Mouse (Mus musculus) megakaryocyte, adult 5-6 weeks (primary cell): ENCODE data around the gene Aldh9a1. TPM values are rescaled to one million over a fixed set of nuclear protein-coding genes. Genes with fewer than 3 reads are reported as not detected.
"Not testable (repeated sequence)": the region's sequence is repeated elsewhere in the genome, so short reads cannot be mapped to it uniquely, and the experiment has no call there.

Experiments used
- ATAC-seq: 2 replicates; pipeline ENCODE4 v1.8.0; 2016; ENCODE audit warnings: mild to moderate bottlenecking, inconsistent platforms; ENCODE audit not compliant: poor library complexity, severe bottlenecking
- total RNA-seq, 2 experiments: library from RNA; stranded (forward) in 1 of 2; stranded (reverse) in 1 of 2; fragments of 153-499, 151-499 nt in 1 of 2; fragments of 221-1000, 200-1000 nt in 1 of 2; gene quantifications; 2 replicates each; pipeline versions ENCODE4 v1.2.3 to v1.2.4; 2015 to 2017

Gene Aldh9a1
- total RNA-seq (2015), result 37.7 and 42.5 TPM in 2 replicates
- total RNA-seq (2017), result 34.1 and 43.2 TPM in 2 replicates

DNA sequence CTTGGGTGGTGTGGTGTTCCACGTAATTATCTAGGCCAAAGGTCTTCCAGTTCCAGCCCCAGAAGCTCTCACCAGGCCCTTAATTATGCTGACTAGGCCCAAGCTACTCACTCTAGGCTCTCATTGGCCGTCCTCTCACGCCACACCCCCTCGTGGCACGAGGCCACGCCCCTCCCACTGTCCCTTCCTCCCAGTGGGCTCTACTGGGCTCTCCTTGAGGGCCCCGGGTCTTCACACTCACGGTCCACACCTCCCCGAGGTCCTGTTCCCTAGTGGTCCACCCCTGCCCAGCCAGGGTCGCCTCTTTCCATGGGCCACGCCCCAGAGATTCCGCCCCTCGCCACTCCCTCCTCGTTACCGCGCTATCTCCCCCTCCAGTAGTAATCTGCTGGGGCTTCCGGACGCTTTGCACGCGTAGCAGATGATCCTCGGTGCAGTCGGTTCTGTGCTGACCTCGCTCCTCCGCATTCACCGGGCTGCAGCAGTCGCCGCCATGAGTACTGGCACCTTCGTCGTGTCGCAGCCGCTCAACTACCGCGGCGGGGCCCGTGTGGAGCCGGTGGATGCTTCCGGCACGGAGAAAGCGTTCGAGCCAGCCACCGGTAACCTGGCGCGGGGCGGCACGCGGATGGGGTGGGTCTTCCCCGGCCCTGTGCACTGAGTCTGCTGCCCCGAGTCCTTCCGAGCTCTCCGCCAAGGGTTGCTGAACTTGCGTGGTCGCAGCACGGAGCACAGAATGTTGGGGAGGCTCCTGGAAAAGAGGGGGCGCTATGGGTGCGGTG lies at the start of gene Aldh9a1:
Aldh9a1 (plus strand) TSS at position 177 of the 782 bp plus-strand sequence.
- ATAC-seq, result peak; percentile 94

DNA sequence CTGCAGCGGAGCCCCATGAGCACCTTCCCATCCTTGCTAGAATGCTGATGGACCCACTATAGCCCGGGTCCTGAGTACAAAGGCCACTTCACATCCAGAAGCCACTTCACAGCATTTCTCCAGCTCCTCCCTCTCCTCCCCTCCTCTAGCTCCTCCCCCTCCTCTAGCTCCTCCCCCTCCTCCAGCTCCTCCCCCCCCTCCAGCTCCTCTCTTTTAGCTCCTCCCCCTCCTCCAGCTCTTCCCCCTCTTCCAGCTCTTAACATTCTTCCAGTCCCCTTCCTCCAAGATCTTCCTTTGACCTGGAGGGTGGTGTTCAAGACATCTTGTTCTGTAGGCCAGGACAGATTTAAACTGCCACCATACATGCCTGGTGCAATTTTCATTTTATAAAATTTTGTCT lies 49.7 kb upstream of the Aldh9a1 start:
- ATAC-seq, result no peak

DNA sequence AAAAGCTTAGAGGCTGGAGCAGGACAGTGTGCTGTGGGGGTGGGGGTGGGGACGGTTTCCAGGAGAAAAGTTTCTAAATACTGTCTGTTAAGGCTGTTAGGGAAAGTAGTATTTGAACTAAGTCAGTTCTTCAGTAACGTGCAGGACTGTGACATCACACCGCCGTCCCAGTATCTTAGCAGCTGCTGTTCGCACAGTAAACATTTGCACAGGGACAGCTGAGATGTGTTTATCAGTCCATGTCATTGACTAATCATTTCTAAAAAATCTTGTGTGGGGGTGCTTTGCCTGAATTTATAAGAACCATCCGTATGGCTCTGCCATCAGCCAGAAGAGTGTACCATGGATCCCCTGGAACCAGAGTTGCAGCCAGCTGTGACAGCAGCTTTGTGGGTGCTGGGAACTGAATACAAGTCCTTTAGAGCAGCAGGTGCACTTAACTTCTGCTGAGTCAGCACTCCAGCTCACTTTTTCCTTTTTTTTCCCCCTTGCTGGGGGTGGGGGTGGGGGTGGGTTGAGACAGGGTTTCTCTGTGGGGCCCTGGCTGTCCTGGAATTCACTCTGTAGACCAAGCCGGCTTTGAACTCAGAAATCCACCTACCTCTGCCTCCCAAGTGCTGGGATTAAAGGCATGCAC lies 44.2 kb upstream of the Aldh9a1 start:
- no peak for ATAC-seq

DNA sequence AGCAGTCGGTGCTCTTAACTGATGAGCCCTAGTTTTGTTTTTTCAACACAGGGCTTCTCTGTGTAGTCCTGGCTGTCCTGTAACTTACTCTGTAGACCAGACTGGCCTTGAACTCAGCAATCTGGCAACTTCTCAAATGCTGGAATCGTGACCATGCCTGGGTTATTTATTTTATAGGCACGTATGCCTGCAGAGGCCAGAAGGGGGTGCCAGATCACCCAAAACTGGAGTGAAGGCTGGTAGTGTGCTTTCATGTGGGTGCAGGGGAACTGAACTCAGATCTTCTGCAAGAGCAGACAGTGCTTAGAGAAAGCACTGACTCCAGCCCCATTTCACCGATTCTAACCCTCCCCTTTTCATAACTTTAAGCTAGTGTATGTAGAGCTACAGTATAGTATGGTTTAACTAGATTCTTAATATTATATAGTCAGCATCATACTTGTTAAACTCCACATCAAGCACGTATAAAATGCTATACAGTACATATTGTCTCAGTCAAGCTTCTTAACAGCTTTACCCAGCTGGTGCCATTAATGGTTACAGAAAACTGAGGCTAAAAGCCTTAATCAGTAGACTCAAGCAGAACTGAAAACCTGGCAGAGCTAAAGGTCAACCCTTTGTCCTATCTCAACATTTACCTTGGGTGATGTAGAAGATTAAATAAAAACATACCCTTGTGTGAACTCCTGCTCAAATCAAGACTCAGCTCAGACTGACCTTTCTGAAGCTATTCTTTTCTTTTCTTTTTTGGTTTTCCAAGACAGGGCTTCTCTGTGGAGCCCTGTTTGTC lies 43.1 kb upstream of the Aldh9a1 start:
- ATAC-seq, result peak; percentile 73

DNA sequence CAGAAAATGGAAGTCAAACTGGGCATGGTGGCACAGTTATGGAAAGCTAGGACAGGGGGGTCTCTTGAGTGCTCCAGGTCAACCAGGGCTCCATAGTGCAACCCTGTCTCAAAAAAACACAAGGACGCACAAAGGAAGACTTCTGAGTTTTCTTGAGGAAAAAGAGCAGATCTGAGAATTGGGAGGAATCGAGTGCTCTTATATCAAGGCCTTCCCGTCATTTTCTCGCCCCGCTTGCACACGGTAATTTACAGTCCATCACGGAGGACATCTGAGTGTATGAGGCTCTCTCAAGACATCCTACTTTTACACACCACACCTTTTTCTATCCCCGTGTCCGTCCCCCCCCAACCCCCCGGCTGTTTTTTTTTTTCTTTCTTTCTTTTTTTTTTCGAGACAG lies 42.1 kb upstream of the Aldh9a1 start:
- no peak for ATAC-seq

DNA sequence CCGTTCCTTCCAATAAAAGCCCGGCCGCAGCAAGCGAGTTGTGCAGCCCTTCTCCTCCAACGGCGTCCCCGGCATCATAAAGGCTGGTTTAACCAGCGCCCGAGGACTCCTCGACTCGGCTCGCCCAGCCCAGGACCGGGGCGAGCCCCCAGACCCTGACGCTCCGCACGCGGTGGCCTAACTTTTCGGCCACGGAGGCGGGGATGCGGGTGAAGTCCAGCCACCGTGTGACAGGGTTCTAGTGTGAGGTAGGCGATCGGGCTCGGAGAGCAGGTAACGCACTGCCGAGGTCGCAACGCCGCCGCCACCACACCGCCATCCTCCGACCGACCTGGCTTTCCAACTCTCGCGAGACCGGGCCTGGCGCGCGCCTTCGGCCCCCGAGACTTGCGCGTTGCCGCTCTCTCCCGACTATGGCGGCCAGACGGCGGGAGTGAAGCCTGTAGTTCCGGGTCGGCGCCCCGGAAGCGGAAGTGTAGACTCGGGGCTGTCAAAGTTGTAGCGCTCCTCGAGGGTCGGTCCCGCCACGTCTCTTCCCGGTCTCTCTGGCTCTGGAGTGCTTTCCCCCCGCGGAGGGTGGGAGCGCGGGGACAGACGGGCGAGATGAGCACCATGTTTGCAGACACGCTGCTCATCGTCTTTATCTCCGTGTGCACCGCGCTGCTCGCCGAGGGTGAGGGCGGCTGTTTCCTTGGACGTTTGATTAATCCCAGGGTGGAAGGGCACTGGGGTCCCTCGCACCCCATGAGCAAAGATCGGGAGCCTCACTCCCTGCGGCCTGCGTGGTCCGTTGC lies 41.3 kb upstream of the Aldh9a1 start, which contains the start of gene Tmco1:
Tmco1 (plus strand) TSS at position 118 of the 794 bp plus-strand sequence.
- ATAC-seq, result peak; percentile 93

DNA sequence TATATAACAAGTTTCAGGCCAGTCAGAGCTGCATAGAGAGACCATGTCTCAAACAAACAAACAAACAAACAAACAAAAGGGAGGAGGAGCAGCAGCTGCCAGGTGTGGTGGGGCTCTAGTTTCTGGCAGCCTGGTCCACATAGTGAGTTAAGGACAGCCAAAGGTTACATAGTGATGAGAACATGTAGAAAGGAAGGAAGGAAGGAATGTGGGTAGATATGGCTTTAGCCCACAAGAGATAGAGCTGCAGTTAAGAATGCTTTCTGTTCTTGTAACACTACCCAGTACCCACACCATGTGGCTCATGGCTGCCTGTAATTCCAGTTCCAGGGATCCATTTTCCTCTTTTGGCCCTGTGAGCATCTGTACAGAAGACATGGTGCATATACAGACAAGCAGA lies 37.4 kb upstream of the Aldh9a1 start:
- no peak for ATAC-seq

DNA sequence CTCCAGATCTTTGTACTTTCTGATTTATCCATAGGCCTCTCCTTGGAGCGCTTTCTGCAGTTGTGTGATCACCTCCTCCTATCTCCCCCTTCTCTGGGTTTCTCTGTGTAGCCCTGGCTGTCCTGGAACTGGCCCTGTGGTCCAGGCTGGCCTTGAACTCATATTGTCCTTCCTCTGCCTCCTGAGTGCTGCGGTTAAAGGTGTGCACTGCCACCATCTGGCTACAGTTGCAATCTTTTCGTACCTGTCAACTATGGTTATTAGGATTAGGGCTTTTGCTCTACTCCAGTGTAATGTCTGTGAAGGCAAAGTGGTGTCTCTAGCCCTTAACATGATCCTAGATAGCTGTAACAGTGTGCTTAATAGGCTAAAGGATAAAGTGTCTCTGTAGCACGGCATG lies 36.6 kb upstream of the Aldh9a1 start:
- no peak for ATAC-seq

DNA sequence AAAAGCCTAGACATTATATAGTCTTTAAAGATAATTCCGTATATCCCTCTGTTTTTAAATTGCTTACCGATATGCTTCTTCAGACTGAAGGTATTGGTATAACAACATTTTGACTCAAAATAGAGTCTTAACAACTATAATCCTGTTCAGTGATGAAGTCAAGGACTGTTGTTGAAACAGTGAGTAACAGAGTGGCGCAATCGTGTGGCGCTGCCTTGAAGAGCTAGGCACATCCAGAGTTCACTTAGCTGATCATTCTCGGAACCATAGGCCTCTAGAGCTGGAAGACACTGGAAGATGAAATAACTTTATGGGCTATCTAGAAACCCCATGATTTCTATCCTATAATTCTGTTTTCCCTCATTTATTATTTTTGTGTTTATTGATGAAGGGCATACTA lies 28.1 kb upstream of the Aldh9a1 start:
- no peak for ATAC-seq

DNA sequence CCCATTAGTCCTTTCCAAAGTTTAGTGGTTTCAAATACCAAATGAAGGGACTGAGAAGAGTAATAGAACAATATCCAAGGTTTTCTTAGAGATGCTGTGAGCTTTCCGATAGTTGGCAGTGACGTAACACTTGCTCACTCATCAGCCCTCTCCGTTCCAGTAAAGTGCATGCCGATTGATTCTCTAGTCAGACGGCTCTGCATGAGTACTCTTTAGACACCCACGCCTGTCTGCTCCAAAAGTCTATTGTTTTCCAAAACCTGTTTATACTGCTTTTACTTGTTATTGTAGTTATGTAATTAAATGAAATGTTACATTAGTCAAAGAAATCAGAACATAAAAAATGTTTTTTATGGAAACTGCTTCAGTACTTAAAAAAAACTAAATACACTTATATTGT lies 21.0 kb upstream of the Aldh9a1 start:
- no peak for ATAC-seq

DNA sequence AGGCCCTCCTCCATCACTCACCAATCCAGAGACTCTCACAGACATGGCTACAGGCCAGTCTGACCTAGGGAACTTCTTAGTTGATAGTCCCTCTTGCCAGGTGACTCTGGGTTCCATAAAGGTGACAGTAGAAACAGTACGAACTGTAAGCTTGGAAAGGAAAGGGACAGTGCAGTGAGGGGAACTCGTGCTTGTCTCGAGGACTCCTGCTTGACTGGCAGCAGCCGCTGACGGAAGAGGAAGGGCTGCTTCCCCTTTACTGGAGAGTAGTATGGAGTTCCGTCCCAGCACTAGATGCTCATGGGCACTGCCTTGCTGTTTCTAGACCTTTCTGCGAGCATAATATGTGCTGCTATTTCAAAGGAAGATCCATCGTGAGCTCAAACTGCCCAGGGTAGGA lies 18.7 kb upstream of the Aldh9a1 start:
- ATAC-seq, result peak; percentile 99

DNA sequence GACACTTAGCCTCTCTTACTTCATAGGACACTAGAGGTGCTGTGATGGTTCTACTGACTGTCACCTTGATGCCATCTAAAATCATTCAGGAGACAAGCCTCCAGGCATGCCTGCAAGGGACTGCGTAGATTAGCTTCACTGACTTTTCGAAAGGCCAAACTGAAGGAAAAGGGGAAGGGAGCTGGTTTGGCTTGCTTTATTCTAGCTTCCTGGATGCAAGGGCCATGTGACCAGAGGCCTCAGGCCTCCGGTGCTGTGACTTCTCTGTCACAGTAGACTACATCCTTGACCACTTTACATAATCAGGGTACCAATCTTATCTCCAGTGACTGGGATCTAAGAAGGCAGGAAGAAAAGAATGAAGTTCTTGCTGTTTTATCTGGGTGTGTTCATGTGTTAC lies 13.4 kb upstream of the Aldh9a1 start:
- peak; percentile 30; the same call in 1 of the 2 replicates for ATAC-seq

DNA sequence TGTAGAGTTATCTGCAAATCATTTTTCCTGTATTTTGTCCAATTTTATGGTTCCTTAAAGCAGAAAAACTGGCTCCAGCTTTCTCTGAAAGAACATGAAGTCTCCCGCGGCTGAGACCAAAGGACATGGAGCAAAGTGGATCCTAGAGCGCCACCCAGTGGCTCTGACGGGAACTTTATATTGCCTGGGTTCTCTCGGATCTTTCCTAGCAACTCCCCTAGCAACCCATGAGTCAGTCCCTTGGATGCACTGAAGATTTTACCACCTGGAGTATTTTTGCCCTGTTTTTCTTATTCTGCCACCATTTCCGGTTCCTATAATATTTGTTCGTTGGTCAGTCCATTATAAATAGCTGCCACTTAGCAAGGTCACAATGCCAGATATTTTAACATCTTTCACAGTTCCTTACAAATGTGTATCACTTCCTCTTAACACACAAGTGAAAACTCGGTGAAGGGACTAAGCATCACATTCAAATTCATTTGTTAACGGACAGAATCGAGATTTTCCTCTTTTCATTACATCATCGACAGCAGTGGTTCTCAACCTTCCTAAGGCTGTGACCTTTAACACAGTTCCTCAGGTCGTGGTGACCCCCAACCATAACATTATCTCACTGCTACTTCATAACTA lies 12.2 kb upstream of the Aldh9a1 start:
- ATAC-seq, result peak; percentile 49

DNA sequence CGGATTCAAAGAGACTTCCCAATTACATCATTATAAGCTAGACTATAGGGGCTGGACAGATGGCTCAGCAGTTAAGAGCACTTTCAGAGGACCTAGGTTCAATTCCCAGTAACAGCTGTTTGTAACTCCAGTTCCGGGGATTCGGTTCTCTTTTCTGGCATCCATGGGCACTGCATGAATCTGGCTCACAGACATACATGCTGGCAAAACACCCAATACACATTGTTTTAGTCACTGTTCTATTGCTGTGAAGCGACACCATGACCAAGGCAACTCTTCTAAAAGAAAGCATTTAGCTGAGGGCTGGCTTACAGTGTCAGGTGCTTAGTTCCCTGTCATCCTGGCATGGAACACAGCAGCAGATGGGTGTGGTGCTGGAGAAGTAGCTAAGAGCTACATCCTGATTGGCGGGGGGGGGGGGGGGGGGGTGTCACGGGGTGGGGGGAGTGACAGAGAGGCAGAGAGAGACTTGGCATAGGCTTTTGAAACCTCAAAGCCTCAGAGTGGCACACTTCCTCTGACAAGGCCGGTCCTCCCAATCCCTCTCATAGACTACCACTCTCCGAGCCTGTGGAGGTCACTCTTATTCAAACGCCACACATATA lies 10.5 kb upstream of the Aldh9a1 start:
- ATAC-seq, result peak; percentile 46

DNA sequence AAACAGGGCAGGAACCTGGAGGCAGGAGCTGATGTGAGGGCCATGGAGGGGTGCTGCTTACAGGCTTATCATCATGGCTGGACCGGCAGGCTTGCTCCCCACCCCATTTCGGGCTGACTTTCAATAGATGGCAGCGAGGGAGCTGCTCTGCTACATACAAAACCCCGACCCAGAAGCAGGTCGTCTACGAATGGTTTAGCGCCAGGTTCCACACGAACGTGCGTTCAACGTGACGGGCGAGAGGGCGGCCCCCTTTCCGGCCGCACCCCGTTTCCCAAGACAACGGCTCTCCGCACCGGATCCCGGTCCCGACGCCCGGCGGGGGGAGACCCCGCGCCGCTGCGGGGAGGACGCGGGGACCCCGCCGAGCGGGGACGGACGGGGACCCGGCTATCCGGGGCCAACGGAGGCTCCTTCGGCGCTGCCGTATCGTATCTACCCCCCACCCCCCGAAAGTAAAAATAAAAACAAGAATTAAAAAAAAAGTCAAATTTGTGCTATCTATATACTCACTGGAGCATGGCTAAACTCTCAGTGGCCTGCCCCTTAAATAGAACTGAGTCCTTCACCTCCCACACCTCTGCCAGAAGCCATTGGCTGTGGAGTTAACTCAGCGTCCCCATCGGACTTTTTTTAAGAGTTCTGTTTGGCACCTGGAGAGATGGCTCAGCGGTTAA lies 9.5 kb upstream of the Aldh9a1 start:
- no peak for ATAC-seq

DNA sequence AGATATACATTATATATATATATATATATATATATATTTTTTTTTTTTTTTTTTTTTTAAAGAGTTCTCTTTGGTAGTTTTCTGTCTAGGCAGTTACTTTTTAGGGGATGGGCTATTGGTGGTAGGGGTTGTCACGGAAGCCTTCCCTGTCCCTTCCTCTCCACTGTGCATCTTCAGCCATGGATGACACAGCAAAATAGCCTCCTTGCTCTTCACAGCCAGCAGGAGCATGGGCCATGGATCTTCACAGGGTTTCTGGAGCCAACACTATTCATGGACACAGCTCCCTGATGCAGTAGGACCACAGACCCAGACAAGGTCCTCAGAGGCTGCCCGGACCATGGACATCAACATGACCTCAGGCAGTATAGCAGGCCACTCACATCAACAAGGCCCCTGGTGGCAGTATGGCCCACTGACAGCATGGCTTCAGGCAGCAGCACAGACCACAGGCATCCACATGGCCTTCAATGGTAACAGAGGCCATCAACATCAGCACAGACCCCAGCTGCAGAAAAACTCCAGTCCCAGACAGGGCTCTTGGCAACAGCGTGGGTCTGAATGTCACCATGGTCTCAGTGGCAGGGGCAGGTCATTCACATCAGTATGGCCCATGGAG lies 8.8 kb upstream of the Aldh9a1 start:
- no peak for ATAC-seq

DNA sequence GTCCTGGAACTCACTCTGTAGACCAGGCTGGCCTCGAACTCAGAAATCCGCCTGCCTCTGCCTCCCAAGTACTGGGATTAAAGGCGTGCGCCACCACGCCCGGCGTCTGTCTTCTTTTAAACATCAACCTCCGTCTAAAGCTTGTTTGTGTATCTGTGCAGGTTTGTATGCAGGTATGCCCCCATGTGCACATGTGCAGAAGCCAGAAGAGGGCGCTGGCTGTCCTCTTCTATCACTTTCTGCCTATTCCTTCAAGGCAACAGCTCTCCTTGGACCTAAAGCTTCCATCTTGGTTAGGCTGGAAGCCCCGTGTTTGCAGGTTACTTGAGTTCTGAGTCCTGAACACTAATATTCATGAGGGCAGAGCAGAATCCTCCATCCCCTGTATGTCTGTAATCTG lies 7.0 kb upstream of the Aldh9a1 start:
- no peak for ATAC-seq

DNA sequence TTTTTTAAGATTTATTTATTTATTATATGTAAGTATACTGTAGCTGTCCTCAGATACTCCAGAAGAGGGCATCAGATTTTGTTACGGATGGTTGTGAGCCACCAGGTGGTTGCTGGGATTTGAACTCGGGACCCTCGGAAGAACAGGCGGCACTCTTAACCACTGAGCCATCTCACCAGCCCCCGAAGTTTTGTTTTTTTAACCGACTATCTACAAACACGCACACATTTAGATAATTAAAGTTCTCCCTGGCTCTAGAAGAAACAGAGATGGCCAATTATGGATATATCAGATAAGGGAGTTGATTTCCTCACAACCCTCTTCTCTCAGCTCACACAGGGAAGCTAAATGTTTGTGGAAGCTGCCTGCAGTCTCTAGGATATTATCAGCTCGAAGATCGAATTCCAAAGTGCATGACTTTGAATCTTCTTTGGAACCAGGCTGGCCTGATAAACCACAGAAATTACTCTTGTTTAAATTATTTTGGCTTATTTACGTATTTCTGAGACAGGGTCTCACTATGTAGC lies 3.7 kb upstream of the Aldh9a1 start:
- not testable (repeated sequence) for ATAC-seq

DNA sequence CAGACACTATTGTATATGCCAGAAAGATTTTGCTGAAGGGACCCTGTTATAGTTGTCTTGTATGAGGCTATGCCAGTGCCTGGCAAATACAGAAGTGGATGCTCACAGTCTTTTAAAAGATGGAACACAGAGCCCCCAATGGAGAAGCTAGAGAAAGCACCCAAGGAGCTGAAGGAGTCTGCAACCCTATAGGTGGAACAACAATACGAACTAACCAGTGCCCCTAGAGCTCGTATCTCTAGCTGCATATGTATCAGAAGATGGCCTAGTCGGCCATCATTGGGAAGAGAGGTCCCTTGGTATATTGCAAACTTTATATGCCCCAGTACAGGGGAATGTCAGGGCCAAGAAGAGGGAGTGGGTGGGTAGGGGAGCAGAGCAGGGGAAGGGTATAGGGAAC lies 585 bp upstream of the Aldh9a1 start:
- ATAC-seq, result not testable (repeated sequence)
